Mouse (Mus musculus) v-Abl transformed pro-B cells (cell line): ENCODE measurements at regions not wholly inside any gene's neighbourhood (a gene's known extent, or its start where the extent isn't known, plus 50 kb on each side); places are given as distances from the start of the nearest gene placed in this dataset.

ENCODE experiments used
- in situ Hi-C, 2 experiments: fragments of 400-800 bp; cut with MboI; formaldehyde crosslinking; loops; one replicate each; pipeline ENCODE4 v1.15.1; 2025; ENCODE audit not compliant: unreplicated experiment in 2 of 2

DNA sequence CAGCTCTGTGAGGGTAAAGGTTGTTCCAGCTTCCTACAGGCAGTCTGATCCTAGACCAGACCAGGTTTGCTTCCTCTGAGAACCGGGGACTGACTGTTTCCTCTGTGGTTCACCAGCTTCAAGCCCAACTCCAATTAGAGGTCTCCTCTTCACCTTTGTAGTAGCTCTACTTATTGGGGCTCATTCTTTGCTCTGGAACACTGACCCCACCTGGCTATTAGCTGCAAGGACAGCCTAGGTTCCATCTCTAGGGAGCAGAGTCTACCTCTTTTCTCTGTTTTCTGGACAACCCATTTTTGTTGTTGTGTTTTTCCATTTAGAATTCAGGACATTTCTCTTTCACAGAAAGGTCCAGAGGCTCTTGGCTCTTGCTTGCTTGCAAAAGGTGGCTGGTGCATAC is 129.3 kb upstream of the Podxl start:
- in situ Hi-C loops: no loop called here

DNA sequence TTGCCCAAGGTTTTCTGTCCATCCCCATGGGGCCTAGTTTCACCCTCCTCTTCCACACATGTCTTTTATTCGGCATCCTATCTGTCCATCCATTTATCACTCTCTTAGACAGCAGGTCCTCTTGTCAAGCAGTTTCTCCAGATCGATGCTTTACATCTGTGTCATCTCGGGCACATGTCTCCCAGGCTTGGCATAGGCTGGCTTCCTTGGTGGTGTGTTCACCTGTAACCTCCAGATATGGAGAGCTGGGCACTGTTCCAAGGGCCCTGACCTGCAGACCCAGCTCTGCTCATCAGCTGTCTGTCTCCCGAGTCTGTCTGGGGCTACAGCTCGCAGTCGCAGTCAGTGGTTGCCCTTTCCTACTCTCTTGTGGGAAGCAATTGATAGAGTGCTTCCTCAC is 128.2 kb upstream of the Podxl start:
- in situ Hi-C loops: no loop called here

DNA sequence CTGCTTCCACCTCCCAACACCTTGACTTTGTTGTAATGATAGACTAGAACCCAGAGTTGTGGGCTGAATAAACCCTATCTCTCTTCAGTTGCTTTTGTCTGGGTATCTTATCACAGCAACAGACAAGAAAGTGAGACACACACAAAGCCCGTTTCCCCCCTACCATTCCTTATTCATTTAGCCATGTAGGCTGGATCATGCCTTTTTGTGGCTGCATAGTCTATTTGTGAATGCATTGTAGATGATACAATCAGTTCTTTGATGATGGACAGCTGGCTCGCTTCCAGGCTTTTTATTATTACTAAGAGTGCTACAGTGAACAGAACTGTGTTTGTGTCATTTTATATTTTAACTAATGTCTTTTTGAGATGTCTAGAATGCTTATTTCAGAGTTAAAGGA is 116.3 kb upstream of the Podxl start:
- in situ Hi-C loops: no loop called here

DNA sequence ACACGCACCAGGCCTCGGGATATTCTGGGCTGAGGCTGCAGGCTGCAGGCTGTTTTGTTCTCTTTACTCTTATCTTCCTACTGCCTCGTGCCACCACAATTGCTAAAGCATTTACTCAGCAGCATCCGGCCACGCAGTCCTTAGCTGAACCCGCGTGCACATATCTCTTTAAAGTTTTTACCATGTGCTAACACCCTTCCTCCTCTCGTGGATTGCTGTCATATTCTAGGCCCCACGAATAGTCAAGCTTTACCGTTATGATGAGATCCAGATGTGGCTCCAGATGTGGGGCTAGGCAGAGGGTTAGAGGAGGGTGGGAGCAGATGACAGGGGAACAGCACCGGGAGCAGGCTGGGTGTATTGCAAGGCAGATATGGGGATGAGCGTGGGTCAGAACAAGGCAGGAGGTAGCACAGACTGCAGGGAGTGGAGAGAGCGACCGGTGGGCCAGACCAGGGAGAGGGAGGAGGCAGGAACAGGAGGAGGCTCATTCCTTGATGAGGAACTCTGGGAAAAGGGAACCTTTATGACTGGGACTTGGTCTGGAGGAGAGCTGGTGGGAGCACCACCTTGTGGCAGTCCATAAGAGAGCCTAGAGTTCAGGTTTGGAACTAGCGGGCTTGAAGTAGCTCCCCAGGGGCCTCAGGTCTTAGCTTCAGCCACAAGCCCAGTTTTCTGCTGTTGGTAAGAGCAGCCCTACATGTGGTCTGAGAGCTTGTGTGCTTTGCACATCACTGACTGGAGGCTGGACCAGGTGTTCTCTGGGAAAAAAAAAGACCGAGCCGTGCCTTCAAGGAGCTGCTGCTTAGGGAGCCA is 102.1 kb upstream of the Podxl start:
- in situ Hi-C loops: loop anchor here in 1 of 2 experiments (25.0 kb wide), 2 partner anchors 1096 to 1721 kb away; no protein-coding TSS in a partner anchor

DNA sequence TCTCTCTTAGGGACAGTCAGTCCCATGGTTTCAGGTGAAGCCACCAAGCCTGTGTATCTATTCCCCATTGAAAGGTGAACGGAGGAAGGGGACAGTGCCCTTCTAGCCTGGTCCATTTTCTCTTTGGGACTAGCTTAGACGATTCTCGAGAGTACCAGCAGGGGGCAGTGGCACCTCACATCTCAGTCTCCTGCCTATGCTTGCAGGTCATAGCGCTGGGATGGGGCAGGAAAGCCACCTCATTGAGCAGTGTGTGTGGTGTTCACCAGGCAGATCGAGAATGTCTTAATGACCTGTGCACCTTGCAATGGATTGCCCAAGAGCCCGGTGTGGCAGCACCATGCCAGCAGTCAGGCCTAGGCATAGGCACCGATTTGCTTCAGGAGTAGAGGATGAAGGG is 100.7 kb upstream of the Podxl start:
- in situ Hi-C loops: loop anchor here (5.0 to 25.0 kb wide), 7 partner anchors 83 to 1723 kb away; no protein-coding TSS in a partner anchor

DNA sequence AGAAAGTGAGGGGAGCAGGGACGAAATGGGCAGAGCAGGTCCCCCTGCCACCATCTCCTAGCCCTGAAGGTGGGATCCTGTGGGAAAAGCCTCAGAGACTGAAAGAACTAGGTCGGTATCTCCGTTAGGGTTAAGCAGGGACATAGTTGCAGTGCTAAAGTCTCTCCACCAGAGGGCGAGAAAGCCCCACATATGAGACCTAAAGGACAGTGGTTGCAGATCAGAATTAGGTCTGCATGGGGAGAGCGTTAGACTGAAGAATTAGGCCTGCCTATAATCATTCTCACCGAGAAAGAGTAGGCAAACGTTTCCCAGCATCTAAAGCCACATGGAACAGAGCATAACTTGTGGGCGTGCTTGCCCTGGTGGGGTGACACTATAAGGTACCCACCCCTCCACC is 97.0 kb upstream of the Podxl start:
- in situ Hi-C loops: loop anchor here (5.0 to 25.0 kb wide), 7 partner anchors 87 to 1727 kb away; no protein-coding TSS in a partner anchor

DNA sequence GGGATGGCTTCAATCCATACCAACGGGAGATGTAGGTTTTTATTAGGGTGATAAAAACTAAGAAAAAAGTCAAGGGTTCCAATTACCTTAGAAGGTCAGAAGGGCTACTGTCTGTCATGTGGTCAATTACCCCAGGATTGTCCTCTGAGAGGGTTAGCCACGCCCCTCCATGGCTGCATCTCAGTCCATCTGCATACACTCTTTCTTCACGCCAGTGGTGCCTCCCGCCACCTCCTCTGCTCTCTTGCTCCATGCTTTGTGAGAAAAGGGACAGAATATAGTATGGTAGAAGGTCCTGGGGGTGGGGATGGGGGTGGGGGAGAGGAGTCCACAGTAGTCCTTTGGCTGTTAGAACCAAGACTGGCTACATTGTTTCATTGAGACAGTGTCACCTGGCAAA is 96.1 kb upstream of the Podxl start:
- in situ Hi-C loops: loop anchor here (5.0 to 25.0 kb wide), 8 partner anchors 87 to 1727 kb away; no protein-coding TSS in a partner anchor

DNA sequence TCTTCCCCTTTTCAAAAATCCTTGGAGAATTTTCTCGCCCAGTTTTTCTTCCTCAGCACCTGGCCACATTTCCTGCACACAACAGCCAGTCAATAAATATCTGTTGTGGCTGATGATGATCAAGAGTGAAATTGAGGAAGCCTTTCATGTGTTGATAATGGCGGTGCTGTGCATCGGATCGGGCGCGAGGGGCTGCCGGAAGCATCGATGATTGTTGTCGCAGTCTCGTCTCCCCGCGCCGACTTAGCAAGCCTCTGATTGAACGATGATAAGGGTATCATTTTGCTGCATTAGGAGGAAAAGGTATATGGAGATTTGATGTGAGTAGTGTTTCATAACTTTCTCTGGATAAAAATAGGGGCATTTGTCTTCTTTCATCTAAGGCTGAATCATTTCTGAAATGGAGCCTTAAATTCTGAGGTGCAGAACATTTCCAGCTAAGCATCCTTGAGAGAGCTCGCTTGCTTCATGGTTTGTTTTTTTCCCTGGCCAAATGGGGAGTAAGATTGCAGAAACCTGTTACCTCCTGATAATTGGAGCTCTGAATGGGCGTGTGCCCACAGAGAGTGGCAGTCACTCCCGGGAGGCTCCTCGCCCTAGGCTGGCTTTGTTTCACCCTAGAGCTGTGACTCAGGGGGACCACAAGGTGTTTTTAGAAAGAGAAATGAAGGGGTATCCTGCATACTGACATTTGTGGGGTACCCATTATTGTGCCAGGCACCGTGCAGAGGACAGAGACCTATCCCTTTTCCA is 94.8 kb upstream of the Podxl start:
- in situ Hi-C loops: loop anchor here in 1 of 2 experiments (10.0 to 25.0 kb wide), 3 partner anchors 656 to 1729 kb away; no protein-coding TSS in a partner anchor

DNA sequence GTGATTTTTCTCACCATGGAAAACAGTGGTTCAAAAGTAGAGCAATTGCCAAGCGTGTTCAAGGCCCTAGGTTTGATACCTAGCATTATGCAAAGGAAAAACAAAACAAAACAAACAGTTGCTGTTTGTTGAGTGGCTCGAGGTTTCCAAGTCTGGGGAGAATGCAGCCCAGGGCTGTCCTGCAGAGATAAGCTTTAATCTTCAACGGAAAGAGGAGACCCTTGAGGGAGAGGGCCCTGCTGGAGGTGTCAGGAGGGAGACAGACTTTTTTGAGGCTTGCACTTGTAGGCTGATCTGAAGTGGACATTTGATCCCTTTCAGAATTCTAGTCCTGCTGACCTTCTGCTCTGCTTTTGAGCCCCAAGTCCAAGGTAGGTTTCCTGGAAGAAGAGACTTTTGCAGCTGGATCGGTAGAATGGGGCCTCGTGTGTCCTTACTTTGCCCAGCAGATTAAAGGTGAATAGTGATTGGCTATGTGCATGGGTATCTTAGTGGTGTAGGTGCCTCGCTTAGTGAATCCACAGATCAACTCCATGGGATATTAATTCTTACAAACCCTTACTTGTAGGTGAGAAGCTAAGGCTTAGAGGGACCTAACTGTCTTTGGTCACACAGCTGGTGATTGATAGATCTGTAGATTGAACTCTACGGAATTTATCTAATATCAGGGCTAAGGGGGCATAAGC is 87.2 kb upstream of the Podxl start:
- in situ Hi-C loops: loop anchor here in 1 of 2 experiments (10.0 to 25.0 kb wide), 3 partner anchors 664 to 1736 kb away; no protein-coding TSS in a partner anchor

DNA sequence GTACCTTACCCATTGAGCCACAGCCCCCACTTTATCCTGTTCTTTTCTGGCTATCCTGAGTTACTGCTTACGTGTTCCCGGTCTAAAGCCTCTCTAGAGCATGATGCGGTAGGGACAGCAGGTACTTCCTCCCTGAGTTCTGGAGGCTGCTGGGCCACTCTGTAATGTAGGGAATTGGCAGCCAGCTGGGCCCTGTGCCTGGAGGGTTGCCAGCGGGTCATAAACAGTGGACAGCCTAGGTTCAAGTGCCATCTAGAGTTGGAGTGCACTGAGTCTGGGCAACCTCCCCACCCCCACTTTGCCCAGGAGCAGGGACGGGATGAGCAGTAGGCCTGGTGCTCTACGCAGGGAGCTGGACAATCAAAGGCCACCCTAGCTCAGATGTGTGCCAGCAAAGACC is 81.5 kb upstream of the Podxl start:
- in situ Hi-C loops: loop anchor here in 1 of 2 experiments (25.0 kb wide), 1 partner anchor 583 kb away; no protein-coding TSS in a partner anchor

DNA sequence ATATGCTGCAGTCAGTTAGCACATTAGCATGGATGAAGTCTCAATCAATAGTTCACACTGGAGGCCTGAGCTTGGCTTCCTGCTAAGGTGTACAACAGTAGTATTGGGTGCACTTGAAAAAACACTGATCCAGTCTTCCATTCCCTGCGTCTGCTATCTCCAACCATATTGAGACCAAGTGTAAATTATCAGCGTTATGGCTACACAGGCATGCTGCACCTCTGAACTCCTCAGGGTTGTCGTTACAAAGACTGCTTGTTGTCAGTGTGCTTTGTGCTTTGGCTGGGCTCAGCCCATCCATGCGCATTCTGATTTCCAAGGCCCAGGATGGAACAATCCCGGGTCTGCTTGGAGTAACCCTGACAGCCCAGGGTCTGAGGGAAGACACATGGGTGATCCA is 80.7 kb upstream of the Podxl start:
- in situ Hi-C loops: loop anchor here (5.0 to 25.0 kb wide), 3 partner anchors 112 to 582 kb away; no protein-coding TSS in a partner anchor

DNA sequence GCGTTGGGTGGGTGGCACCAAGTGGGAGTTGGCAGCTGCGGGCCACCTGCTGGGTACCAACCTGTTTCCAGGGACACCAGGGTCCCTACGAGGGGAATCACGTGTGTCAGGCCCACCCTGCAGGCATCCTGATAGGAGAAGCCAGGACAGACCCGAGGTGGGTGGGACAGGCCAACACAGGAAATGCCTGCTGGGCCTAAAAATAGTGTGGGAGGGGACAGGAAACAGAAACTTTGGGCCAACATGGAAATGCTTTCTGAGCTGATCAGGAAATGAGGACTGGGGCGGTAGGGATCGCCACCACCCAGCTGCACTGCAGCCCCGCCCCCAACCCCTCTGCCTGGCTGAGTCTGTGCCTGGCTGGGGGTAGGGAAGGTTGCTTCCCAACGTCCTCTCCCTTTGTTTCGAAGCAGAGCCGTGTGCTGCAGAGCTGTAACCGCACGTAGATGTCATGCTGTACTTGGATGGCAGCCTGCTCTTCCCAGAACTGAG is 78.7 kb upstream of the Podxl start:
- in situ Hi-C loops: loop anchor here (5.0 to 25.0 kb wide), 3 partner anchors 110 to 580 kb away; no protein-coding TSS in a partner anchor

DNA sequence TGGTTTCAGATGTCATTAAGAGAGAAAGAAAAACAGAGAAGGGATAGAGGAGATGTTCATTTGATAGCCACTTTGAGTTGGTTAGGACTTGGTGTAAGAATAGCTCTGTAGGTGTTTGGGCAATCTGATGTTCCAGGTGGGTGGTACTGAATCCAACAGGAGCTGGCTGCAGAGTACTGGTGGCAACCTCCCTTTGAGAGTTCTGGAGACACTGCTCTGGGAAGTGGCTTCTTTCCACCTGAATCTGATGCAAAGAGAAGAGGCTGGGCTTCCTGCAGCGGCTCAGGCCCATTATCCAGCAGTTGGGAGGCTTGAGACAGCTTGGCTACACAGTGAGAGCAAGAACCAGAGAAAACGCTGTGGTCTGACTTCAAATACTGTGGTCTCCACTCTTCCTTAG is 77.0 kb upstream of the Podxl start:
- in situ Hi-C loops: loop anchor here (5.0 to 25.0 kb wide), 3 partner anchors 108 to 578 kb away; no protein-coding TSS in a partner anchor

DNA sequence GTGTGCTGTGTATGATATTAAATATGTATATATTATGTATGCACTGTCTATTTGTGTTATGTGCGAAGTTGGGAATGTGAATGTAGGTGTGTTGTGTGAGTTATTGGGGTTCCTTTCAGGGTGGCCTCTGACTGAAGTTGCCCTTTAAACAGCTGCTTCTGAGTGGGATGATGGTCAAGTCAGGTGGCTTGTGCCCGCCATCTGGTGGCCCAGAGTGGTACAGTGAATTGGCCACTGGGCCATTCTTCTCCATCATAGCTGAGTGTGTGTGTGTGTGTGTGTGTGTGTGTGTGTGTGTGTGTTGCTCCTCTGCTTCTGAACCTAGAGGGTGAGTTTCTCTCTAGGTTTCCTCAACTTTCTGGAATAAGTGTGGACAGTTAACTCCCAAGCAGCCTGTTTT is 75.7 kb upstream of the Podxl start:
- in situ Hi-C loops: loop anchor here in 1 of 2 experiments (25.0 kb wide), 1 partner anchor 577 kb away; no protein-coding TSS in a partner anchor

DNA sequence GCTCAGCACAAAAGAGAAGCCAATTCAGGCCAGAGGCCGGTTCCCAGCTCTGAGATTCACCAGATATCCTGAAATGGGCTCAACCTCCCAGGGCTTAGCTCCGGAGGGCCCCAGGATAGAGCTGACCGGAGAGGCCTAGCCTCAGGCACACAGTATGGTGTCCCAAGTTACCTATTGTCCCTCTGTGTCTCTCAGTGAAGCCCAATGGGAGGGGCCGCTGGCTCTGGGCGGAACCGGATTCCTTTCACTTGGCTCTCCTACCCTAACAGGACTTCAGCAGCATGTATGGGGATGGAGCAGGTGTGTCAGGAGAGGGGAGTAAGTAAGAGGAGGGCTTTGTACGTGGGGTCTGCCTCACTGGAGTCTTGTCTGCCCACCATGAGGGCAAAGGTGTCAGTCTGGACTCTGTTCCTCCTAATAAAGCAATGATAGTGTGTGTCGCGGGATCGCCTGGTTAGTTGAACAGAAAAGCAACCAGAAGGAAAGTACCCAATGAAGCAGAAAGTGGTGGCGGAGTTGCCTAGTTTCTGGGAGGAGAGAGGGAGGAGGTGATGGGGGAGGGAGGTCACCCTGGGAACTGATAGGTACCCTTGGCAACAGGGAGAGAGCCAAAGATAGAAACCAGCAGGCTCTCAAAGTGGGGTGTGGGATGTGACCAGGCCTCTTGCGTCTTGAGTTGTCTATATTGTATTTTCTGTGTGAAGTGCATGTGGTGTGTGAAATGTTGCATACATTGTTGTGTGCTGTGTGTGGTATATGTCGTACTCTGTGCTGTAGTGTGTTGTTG is 74.8 kb upstream of the Podxl start:
- in situ Hi-C loops: loop anchor here in 1 of 2 experiments (25.0 kb wide), 1 partner anchor 576 kb away; no protein-coding TSS in a partner anchor

DNA sequence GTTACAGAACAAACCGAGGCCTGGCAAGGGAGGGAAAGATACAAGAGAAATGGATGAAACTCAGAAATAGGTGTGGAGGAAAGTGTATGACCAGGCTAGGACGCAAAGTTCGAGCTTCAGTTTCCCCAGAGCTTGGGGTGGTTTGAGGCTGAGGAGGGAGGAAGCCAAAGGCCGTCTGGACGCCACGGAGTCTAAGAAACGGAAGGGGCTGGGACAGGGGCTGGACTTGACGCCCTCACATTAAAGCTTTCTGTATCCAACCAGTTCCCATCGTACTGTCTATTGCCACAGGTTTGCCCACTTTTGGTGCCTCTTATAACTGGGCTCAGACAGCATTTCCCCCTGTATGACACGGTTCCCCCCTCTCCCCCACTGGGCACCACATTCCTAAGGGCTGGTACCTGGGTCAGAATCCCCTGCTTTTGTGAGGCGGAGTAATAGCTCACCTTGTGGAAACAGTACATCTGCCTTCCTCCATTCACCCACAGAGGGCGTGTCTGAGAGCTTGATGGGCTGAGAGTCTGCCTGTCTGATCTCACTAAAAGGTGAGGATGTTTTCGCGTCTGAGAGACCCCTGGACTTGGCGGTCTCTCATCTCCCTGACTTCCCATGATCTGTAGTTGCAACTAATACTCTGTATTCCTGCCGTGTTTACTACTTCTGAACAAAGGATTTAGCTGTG is 73.7 kb upstream of the Podxl start:
- in situ Hi-C loops: loop anchor here in 1 of 2 experiments (25.0 kb wide), 1 partner anchor 575 kb away; no protein-coding TSS in a partner anchor

DNA sequence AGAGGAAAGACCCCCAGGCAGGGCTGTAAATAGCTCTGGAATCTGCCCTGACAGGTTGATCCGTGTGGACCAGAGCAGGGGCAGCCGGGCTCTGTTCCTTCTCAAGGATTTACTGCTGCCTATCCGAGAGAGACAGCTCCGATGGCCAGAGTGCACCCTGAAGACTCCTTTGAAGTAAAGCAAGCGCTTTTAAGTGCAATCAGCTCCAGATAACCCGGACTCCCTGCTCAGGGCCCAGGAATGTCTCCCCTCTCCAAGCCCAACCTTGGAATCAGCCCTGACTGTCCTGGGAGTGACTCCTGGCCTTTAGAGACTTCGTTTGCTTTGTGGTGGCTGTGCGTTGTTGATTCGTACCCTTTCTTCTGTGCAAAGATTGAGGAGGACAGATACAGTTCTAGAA is 73.2 kb upstream of the Podxl start:
- in situ Hi-C loops: loop anchor here in 1 of 2 experiments (25.0 kb wide), 1 partner anchor 575 kb away; no protein-coding TSS in a partner anchor

DNA sequence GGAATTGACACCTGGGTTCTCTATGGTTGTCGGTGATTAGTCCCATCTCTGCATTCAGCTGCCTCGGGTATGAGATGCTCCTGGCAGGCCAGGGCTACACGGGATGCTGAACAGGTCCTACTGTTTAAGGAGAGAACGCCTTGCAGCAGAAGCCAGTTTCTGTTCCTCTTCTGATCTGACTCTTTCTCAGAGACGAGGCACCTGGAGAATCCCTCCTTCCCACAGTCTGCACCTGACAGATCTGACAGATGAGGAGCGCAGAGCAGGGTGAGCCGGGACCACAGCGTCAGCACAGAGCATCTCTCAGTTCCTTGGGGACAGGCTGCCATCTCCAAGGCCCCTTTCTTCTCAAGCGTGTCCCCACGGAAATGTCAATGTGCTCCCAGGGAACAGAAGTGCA is 68.7 kb upstream of the Podxl start:
- in situ Hi-C loops: loop anchor here in 1 of 2 experiments (25.0 kb wide), 1 partner anchor 570 kb away; no protein-coding TSS in a partner anchor
